Mouse (Mus musculus): ENCODE data around the gene Bpifb2. TPM values are rescaled to one million over a fixed set of nuclear protein-coding genes. Genes with fewer than 3 reads are reported as not detected.
A peak's percentile ranks its signal among the peaks of the same experiment; 100 is the strongest.

Gene Bpifb2
- polyA plus RNA-seq, 1 experiment = not detected

DNA sequence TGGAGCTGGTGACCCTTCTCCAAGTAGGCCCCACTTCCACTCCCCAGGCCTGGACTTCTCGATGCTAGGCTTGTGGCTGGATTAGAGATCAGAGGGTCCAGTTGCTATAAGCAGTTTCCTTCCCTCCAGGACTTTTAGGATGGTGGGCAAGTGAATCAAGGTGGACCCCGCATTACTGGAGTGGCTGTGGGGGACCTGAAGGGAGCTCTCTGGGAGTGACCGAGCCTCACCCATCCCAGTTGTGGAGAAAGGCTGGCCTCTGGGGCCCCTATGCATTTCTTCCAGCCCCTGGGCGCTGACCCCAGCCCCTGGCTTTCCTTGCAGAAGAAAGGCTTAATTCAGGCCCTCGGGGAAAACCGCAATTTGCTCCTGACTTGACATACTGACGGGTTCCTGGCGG lies 43.1 kb downstream of the Bpifb2 start, which contains the start of gene Bpifb3:
Bpifb3 (plus strand) TSS at position 301 of the 400 bp plus-strand sequence.
- TF ChIP-seq CTCF (IDR thresholded peaks at IDR 0.05; ENCODE audit: extremely low read depth, insufficient read depth, low read length) (no peak), POLR2A (IDR thresholded peaks at IDR 0.05; ENCODE audit: extremely low read depth, insufficient read depth, low read length) (no peak)

DNA sequence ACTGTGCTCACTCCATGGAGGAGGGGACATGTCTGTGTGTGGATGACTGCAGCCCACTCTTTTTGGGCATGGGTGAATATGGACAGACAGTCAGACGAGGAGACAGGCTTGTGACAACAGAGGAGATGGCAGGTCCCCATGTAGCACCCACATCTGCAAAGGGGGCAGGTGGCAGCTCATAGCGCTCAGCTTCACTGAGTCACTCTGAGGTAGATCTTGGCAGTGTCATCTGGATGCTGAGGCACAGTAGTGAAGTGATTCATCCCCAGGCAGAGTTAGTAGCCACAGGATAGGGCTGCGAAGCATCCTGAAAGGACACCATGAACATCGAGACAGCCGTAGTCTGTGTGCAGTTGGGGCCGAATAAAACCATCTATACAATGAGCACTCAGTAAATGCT lies 46.4 kb downstream of the Bpifb2 start:
- TF ChIP-seq CTCF (IDR thresholded peaks at IDR 0.05; ENCODE audit: extremely low read depth, insufficient read depth, low read length) (no peak), POLR2A (IDR thresholded peaks at IDR 0.05; ENCODE audit: extremely low read depth, insufficient read depth, low read length) (no peak)
- H3K27ac ChIP-seq (ENCODE audit: insufficient read depth, low read length) = no peak overlapping the region
- H3K4me3 ChIP-seq (ENCODE audit: insufficient read depth, low read length) = no peak overlapping the region
- no peaks in the 10 kb centered on the region for H3K4me1 ChIP-seq (ENCODE audit: control insufficient read depth, insufficient read depth, low read length)

More for the DNA sequence above, 43.1 kb downstream of the Bpifb2 start, which contains the start of gene Bpifb3:
- H3K4me1 ChIP-seq (ENCODE audit: control insufficient read depth, insufficient read depth, low read length) = peaks cover 2% of the 10 kb centered on the region; the same call in 1 of the 2 replicates
- no peak within 1 kb of the TSS for H3K27ac ChIP-seq (ENCODE audit: insufficient read depth, low read length)
- H3K4me3 ChIP-seq (ENCODE audit: insufficient read depth, low read length) = no peak within 1 kb of the TSS

DNA sequence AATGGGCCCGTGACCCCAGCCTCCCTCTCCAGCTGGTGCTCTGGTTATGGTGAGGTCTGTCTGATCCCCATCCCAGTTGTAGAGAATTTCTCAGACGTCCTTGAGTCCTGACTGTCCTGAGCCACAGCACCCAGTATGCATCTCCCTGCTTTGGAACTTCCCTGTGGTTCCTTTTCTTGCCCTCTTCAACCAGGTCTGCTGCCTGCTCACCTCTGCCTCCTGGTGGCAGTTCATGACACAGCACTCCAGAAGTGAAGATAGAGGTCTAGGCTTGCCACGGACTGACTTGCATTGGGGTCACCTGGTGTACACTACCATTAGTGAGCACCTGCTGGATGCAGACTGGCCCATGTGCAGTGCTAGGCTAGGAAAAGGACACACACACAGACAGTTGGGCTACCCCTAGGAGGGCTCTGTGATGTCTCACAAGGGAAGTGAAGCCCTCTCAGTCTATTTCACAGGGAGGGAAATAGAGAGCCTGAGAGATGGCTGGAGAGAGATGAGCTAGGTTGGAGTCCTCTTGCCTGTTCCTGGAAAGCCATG lies 55.1 kb downstream of the Bpifb2 start:
- Histone ChIP-seq H3K27ac (ENCODE audit: insufficient read depth, low read length) (no peak overlapping the region), H3K4me3 (ENCODE audit: insufficient read depth, low read length) (no peak overlapping the region), H3K4me1 (ENCODE audit: control insufficient read depth, insufficient read depth, low read length) (peaks cover 2% of the 10 kb centered on the region; the same call in 1 of the 2 replicates)
- no peak for TF ChIP-seq POLR2A (IDR thresholded peaks at IDR 0.05; ENCODE audit: extremely low read depth, insufficient read depth, low read length)
- TF ChIP-seq CTCF (IDR thresholded peaks at IDR 0.05; ENCODE audit: extremely low read depth, insufficient read depth, low read length) = peak; percentile 79

DNA sequence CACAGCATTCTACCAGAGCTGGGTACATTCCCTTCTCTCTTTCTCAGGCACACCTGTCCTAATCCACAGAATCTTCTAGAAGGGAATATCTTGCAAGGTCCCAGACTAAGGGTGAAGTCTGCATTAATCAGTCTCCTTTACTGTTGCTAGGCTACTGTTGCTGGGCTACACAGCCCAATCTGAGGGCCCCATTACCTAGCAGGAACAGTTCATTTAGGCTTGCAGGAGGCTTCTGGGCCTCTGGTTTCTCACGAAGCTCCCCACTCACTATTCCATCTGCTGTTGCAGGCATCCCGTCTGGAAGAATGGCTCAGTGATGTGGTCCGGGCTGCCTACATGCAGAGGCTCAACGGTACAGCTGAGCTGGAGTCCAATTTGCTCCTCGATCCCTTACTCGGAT lies 56.3 kb downstream of the Bpifb2 start:
- H3K4me3 ChIP-seq (ENCODE audit: insufficient read depth, low read length) = no peak overlapping the region
- H3K27ac ChIP-seq (ENCODE audit: insufficient read depth, low read length) = no peak overlapping the region
- H3K4me1 ChIP-seq (ENCODE audit: control insufficient read depth, insufficient read depth, low read length) = peaks cover 2% of the 10 kb centered on the region; the same call in 1 of the 2 replicates
- TF ChIP-seq CTCF (IDR thresholded peaks at IDR 0.05; ENCODE audit: extremely low read depth, insufficient read depth, low read length) = no peak

DNA sequence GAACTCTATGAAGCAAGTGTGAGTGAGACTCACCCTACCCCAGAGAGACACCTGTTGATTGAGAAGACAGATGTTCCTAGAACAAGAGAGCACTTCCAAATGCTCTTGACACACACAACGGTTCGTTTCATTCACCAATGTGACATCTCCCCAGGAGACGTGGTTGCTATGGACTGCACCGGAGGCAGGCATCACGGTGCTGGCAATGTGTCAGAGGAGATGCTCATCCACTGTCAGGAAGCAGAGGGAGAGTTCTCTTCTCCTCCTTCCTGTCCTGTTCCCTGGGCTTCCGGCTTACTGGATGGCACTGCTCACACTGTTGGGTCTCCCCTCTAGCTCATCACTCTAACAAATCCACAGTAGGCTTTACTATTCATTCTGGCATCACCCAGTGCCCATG lies 58.5 kb downstream of the Bpifb2 start:
- H3K4me1 ChIP-seq (ENCODE audit: control insufficient read depth, insufficient read depth, low read length) = peaks cover 2% of the 10 kb centered on the region; the same call in 1 of the 2 replicates
- no peak overlapping the region for H3K27ac ChIP-seq (ENCODE audit: insufficient read depth, low read length)
- no peak for TF ChIP-seq POLR2A (IDR thresholded peaks at IDR 0.05; ENCODE audit: extremely low read depth, insufficient read depth, low read length)
- TF ChIP-seq CTCF (IDR thresholded peaks at IDR 0.05; ENCODE audit: extremely low read depth, insufficient read depth, low read length) = no peak
- H3K4me3 ChIP-seq (ENCODE audit: insufficient read depth, low read length) = no peak overlapping the region

DNA sequence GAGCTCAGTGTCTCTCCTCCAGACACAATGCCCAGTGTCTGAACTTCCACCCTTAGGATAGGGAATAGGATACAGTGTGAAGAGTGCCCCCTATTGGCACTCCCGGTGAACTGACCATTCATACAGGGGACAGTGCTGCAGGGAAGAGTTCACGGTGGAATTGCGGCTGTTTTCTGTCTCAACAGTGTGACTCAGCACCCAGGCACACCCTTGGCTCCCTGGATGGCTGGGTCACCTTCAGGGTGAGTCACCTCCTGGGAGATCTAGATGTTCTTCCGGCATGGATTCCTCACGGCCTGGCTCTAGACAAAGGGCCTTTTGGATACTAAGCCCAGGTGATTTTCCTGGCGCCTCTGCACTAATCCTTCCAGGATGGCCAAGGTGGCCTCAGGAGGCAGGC lies 60.5 kb downstream of the Bpifb2 start:
- H3K4me1 ChIP-seq (ENCODE audit: control insufficient read depth, insufficient read depth, low read length) = peaks cover 2% of the 10 kb centered on the region; the same call in 1 of the 2 replicates

DNA sequence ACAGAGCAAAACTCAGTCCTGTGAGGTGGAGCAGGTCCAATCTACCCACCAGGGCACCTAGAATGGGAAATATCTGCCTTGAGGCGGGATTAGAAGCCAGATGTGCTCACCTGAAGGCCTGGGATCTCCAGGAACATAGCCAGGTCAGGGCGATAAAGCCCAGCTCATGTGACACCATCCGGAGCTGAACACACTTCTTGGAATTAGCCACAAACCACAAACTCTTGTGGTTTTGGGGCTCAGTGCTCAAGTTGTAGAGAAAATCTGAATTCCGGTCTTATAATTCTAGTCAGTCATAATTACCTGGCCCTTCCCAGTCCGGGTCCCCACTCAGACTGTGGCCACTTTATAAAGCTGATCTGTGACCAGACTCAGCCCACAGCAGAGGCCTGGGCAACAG lies 63.0 kb downstream of the Bpifb2 start, which contains the start of gene Bpifb4:
Bpifb4 (plus strand) TSS at position 370 of the 400 bp plus-strand sequence.
- Histone ChIP-seq H3K4me3 (ENCODE audit: insufficient read depth, low read length) (no peak within 1 kb of the TSS), H3K4me1 (ENCODE audit: control insufficient read depth, insufficient read depth, low read length) (no peaks in the 10 kb centered on the region), H3K27ac (ENCODE audit: insufficient read depth, low read length) (no peak within 1 kb of the TSS)
- TF ChIP-seq POLR2A (IDR thresholded peaks at IDR 0.05; ENCODE audit: extremely low read depth, insufficient read depth, low read length) = no peak
- TF ChIP-seq CTCF (IDR thresholded peaks at IDR 0.05; ENCODE audit: extremely low read depth, insufficient read depth, low read length) = no peak

More for the DNA sequence above, 60.5 kb downstream of the Bpifb2 start:
- Histone ChIP-seq H3K4me3 (ENCODE audit: insufficient read depth, low read length) (no peak overlapping the region), H3K27ac (ENCODE audit: insufficient read depth, low read length) (no peak overlapping the region)
- TF ChIP-seq CTCF (IDR thresholded peaks at IDR 0.05; ENCODE audit: extremely low read depth, insufficient read depth, low read length) = no peak
- no peak for TF ChIP-seq POLR2A (IDR thresholded peaks at IDR 0.05; ENCODE audit: extremely low read depth, insufficient read depth, low read length)

DNA sequence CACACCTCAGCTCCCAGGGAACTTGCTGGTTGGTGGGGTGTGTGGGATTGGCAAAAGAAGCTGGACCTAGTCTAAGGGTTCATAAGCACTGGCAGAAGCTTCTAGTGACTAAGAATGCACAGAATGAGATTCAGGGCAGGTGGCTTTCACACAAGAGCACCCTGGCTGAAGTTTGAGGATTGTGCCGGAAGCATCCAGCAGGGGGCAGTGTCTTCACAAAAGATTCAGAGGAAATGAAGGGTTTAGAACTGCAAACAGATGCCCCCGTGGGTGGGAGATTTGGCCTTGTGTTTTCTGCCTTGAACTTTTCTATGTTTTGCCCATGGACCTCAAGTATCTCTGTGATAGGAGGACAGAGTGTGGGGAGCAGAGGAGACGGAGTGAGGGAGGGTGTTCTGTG lies 68.7 kb downstream of the Bpifb2 start:
- TF ChIP-seq POLR2A (IDR thresholded peaks at IDR 0.05; ENCODE audit: extremely low read depth, insufficient read depth, low read length) = no peak
- TF ChIP-seq CTCF (IDR thresholded peaks at IDR 0.05; ENCODE audit: extremely low read depth, insufficient read depth, low read length) = peak; percentile 64

DNA sequence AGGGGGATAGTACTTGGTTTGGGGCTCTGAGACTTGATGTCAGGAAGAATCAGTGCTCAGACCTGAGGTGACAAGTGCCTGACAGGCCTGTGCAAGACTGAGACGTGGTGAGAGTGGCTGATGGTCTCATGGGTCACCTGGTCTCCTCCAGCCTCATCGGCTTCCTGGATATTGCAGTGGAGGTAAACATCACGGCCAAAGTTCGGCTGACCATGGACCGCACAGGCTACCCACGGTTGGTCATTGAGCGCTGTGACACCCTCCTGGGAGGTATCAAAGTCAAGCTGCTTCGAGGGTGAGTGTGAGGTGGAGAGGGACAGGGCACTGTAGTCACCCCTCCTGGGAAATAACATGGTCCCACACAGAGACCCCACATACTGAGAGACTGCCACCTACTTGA lies 69.7 kb downstream of the Bpifb2 start:
- no peak overlapping the region for H3K27ac ChIP-seq (ENCODE audit: insufficient read depth, low read length)

More for the DNA sequence above, 68.7 kb downstream of the Bpifb2 start:
- Histone ChIP-seq H3K27ac (ENCODE audit: insufficient read depth, low read length) (no peak overlapping the region), H3K4me1 (ENCODE audit: control insufficient read depth, insufficient read depth, low read length) (no peaks in the 10 kb centered on the region), H3K4me3 (ENCODE audit: insufficient read depth, low read length) (no peak overlapping the region)

More for the DNA sequence above, 69.7 kb downstream of the Bpifb2 start:
- TF ChIP-seq CTCF (IDR thresholded peaks at IDR 0.05; ENCODE audit: extremely low read depth, insufficient read depth, low read length) = no peak
- TF ChIP-seq POLR2A (IDR thresholded peaks at IDR 0.05; ENCODE audit: extremely low read depth, insufficient read depth, low read length) = no peak
- no peaks in the 10 kb centered on the region for H3K4me1 ChIP-seq (ENCODE audit: control insufficient read depth, insufficient read depth, low read length)
- H3K4me3 ChIP-seq (ENCODE audit: insufficient read depth, low read length) = no peak overlapping the region

Other genes with a start within 250 kb of the Bpifb2 start
- gene Commd7, start 242.3 kb upstream of the Bpifb2 start, polyA plus RNA-seq (2012; rRNA removed) = 29.2 and 31.3 TPM in 2 replicates
- 0.96 and 1.0 TPM in 2 replicates for gene Dnmt3b, start 225.6 kb upstream of the Bpifb2 start, polyA plus RNA-seq (2012; rRNA removed)
- gene Dnmt3c, start 178.4 kb upstream of the Bpifb2 start, polyA plus RNA-seq (2012; rRNA removed) = 0.19 and 0.23 TPM in 2 replicates
- 23.9 and 24.9 TPM in 2 replicates for gene Mapre1, start 133.8 kb upstream of the Bpifb2 start, polyA plus RNA-seq (2012; rRNA removed)
- gene Efcab8, start 95.1 kb upstream of the Bpifb2 start, polyA plus RNA-seq (2012; rRNA removed) = 0.06 TPM in 2 replicates
- not detected in 2 replicates for gene Sun5, start 4.0 kb upstream of the Bpifb2 start, polyA plus RNA-seq (2012; rRNA removed)
- gene Bpifb6, start 25.3 kb downstream of the Bpifb2 start, polyA plus RNA-seq (2012; rRNA removed) = not detected in 2 replicates
- gene Bpifb3, start 43.2 kb downstream of the Bpifb2 start, polyA plus RNA-seq (2012; rRNA removed) = not detected in 2 replicates
- 0.08 TPM in 2 replicates for gene Bpifb4, start 63.2 kb downstream of the Bpifb2 start, polyA plus RNA-seq (2012; rRNA removed)
- not detected in 2 replicates for gene Bpifa6, start 99.9 kb downstream of the Bpifb2 start, polyA plus RNA-seq (2012; rRNA removed)
- gene Bpifa2, start 133.2 kb downstream of the Bpifb2 start, polyA plus RNA-seq (2012; rRNA removed) = not detected in 2 replicates

All from cortical plate, adult 2 months (tissue).